Mouse (Mus musculus): ENCODE measurements around the gene Frmd8. TPM values are rescaled to one million over a fixed set of nuclear protein-coding genes. Genes with fewer than 3 reads are reported as not detected.

Frmd8 gene
- total and polyA plus RNA-seq, 2 experiments from 2014 or later, result 11.7 to 19.1 TPM

- H3K4me3 ChIP-seq (ENCODE audit: low read depth, low read length), result no peak overlapping the region
- DNase-seq (ENCODE audit: low spot score) (peak; percentile 98), ATAC-seq (ENCODE audit: low FRiP score) (peak; percentile 94)
- H3K27ac ChIP-seq (ENCODE audit: low read depth, low read length), result peak overlapping the region; percentile 98
- H3K27me3 ChIP-seq (ENCODE audit: insufficient read depth, low read length), result no peaks in the 10 kb centered on the region
- H3K4me2 ChIP-seq (ENCODE audit: low read depth, low read length, poor library complexity, severe bottlenecking), result peak overlapping the region; percentile 18; the same call in 1 of the 2 replicates
- H3K36me3 ChIP-seq (ENCODE audit: insufficient read depth, low read length), result no peaks in the 10 kb centered on the region
- 37% methylated on average over 7 of the region's 7 CpGs for WGBS
- no peaks in the 10 kb centered on the region for H3K9me3 ChIP-seq (ENCODE audit: low read length)
- peak overlapping the region; percentile 48 for H3K9ac ChIP-seq (replicated peaks; ENCODE audit: low read length, poor library complexity, severe bottlenecking)
- H3K4me1 ChIP-seq (ENCODE audit: insufficient read depth, low read length), result peaks cover 24% of the 10 kb centered on the region
- TF ChIP-seq CTCF (IDR thresholded peaks at IDR 0.05), result no peak
These were observed 63.1 kb downstream of the Frmd8 start for GRCm38 (mm10) chr19:5811771-5812504.

- WGBS, result 72% methylated on average over 9 of the region's 9 CpGs
- Histone ChIP-seq H3K9me3 (ENCODE audit: low read length) (no peaks in the 10 kb centered on the region), H3K4me1 (ENCODE audit: insufficient read depth, low read length) (peaks cover 24% of the 10 kb centered on the region), H3K4me2 (ENCODE audit: low read depth, low read length, poor library complexity, severe bottlenecking) (no peak overlapping the region), H3K27me3 (ENCODE audit: insufficient read depth, low read length) (no peaks in the 10 kb centered on the region), H3K36me3 (ENCODE audit: insufficient read depth, low read length) (no peaks in the 10 kb centered on the region), H3K9ac (replicated peaks; ENCODE audit: low read length, poor library complexity, severe bottlenecking) (peak overlapping the region; percentile 48; the same call in 1 of the 2 replicates), H3K27ac (ENCODE audit: low read depth, low read length) (peak overlapping the region; percentile 98), H3K4me3 (ENCODE audit: low read depth, low read length) (no peak overlapping the region)
- peak; percentile 11; the same call in 1 of the 2 replicates for ATAC-seq (ENCODE audit: low FRiP score)
- TF ChIP-seq CTCF (IDR thresholded peaks at IDR 0.05), result no peak
- DNase-seq (ENCODE audit: low spot score), result no peak
These were observed 64.1 kb downstream of the Frmd8 start for GRCm38 (mm10) chr19:5810840-5811563.

GRCm38 (mm10) chr19:5810103-5810839 is 64.8 kb downstream of the Frmd8 start:
- no peak for DNase-seq (ENCODE audit: low spot score)
- ATAC-seq (ENCODE audit: low FRiP score), result no peak
- Histone ChIP-seq H3K4me1 (ENCODE audit: insufficient read depth, low read length) (peaks cover 24% of the 10 kb centered on the region), H3K9me3 (ENCODE audit: low read length) (no peaks in the 10 kb centered on the region), H3K27ac (ENCODE audit: low read depth, low read length) (peak overlapping the region; percentile 98), H3K4me2 (ENCODE audit: low read depth, low read length, poor library complexity, severe bottlenecking) (no peak overlapping the region), H3K4me3 (ENCODE audit: low read depth, low read length) (no peak overlapping the region), H3K9ac (replicated peaks; ENCODE audit: low read length, poor library complexity, severe bottlenecking) (0 out of 2 replicates have a peak overlapping the region, but pooled peaks have one; percentile 19), H3K27me3 (ENCODE audit: insufficient read depth, low read length) (no peaks in the 10 kb centered on the region), H3K36me3 (ENCODE audit: insufficient read depth, low read length) (no peaks in the 10 kb centered on the region)
- 56% methylated on average over 11 of the region's 11 CpGs for WGBS
- TF ChIP-seq CTCF (IDR thresholded peaks at IDR 0.05), result no peak

- Histone ChIP-seq H3K4me1 (ENCODE audit: insufficient read depth, low read length) (peaks cover 24% of the 10 kb centered on the region), H3K9me3 (ENCODE audit: low read length) (no peaks in the 10 kb centered on the region), H3K9ac (replicated peaks; ENCODE audit: low read length, poor library complexity, severe bottlenecking) (no peak overlapping the region), H3K4me3 (ENCODE audit: low read depth, low read length) (no peak overlapping the region), H3K4me2 (ENCODE audit: low read depth, low read length, poor library complexity, severe bottlenecking) (no peak overlapping the region), H3K27me3 (ENCODE audit: insufficient read depth, low read length) (no peaks in the 10 kb centered on the region), H3K36me3 (ENCODE audit: insufficient read depth, low read length) (no peaks in the 10 kb centered on the region), H3K27ac (ENCODE audit: low read depth, low read length) (0 out of 2 replicates have a peak overlapping the region, but pooled peaks have one; percentile 98)
- no peak for TF ChIP-seq CTCF (IDR thresholded peaks at IDR 0.05)
- WGBS, result 57% methylated on average over 7 of the region's 7 CpGs
- ATAC-seq (ENCODE audit: low FRiP score) (no peak), DNase-seq (ENCODE audit: low spot score) (no peak)
These were observed 65.4 kb downstream of the Frmd8 start for GRCm38 (mm10) chr19:5809712-5810089.

GRCm38 (mm10) chr19:5808955-5809711 is 65.9 kb downstream of the Frmd8 start:
- H3K9me3 ChIP-seq (ENCODE audit: low read length), result no peaks in the 10 kb centered on the region
- no peak overlapping the region for H3K9ac ChIP-seq (replicated peaks; ENCODE audit: low read length, poor library complexity, severe bottlenecking)
- no peak for DNase-seq (ENCODE audit: low spot score)
- 62% methylated on average over 14 of the region's 14 CpGs for WGBS
- H3K36me3 ChIP-seq (ENCODE audit: insufficient read depth, low read length), result no peaks in the 10 kb centered on the region
- no peaks in the 10 kb centered on the region for H3K27me3 ChIP-seq (ENCODE audit: insufficient read depth, low read length)
- H3K27ac ChIP-seq (ENCODE audit: low read depth, low read length), result 0 out of 2 replicates have a peak overlapping the region, but pooled peaks have one; percentile 14
- no peak for ATAC-seq (ENCODE audit: low FRiP score)
- H3K4me2 ChIP-seq (ENCODE audit: low read depth, low read length, poor library complexity, severe bottlenecking), result no peak overlapping the region
- H3K4me1 ChIP-seq (ENCODE audit: insufficient read depth, low read length), result peaks cover 27% of the 10 kb centered on the region
- no peak overlapping the region for H3K4me3 ChIP-seq (ENCODE audit: low read depth, low read length)
- no peak for TF ChIP-seq CTCF (IDR thresholded peaks at IDR 0.05)
